Mouse (Mus musculus): Measurements from ENCODE around the gene Nf1.
"Not testable (repeated sequence)": the region's sequence is repeated elsewhere in the genome, so short reads cannot be mapped to it uniquely, and the experiment has no call there.

The Nf1 gene

GRCm38 (mm10) chr11:79339234-79339807, at the start of gene Nf1:
Gene Nf1 (plus strand): TSS chr11:79339693.
- peak; percentile 97 for DNase-seq (ENCODE audit: low spot score)

GRCm38 (mm10) chr11:79290473-79290872, 49.0 kb upstream of the Nf1 start:
- peak; percentile 60 for DNase-seq (ENCODE audit: low spot score)

GRCm38 (mm10) chr11:79291651-79292050, 47.8 kb upstream of the Nf1 start:
- DNase-seq (ENCODE audit: low spot score): no peak

GRCm38 (mm10) chr11:79292130-79292529, 47.4 kb upstream of the Nf1 start:
- no peak for DNase-seq (ENCODE audit: low spot score)

GRCm38 (mm10) chr11:79293025-79293424, 46.5 kb upstream of the Nf1 start:
- DNase-seq (ENCODE audit: low spot score): no peak

GRCm38 (mm10) chr11:79293971-79294370, 45.5 kb upstream of the Nf1 start:
- no peak for DNase-seq (ENCODE audit: low spot score)

GRCm38 (mm10) chr11:79296167-79296566, 43.3 kb upstream of the Nf1 start:
- DNase-seq (ENCODE audit: low spot score): peak; percentile 47

GRCm38 (mm10) chr11:79296856-79297491, 42.5 kb upstream of the Nf1 start, which contains the start of gene Gm9964:
Gene Gm9964 (minus strand): TSS chr11:79296906.
- DNase-seq (ENCODE audit: low spot score): no peak

- DNase-seq (ENCODE audit: low spot score): no peak
Measured at GRCm38 (mm10) chr11:79299719-79300431, 39.6 kb upstream of the Nf1 start.

- DNase-seq (ENCODE audit: low spot score): no peak
Measured at GRCm38 (mm10) chr11:79303109-79303508, 36.4 kb upstream of the Nf1 start.

- not testable (repeated sequence) for DNase-seq (ENCODE audit: low spot score)
Measured at GRCm38 (mm10) chr11:79304245-79304644, 35.2 kb upstream of the Nf1 start.

- DNase-seq (ENCODE audit: low spot score): no peak
Measured at GRCm38 (mm10) chr11:79305697-79306340, 33.7 kb upstream of the Nf1 start.

- DNase-seq (ENCODE audit: low spot score): no peak
Measured at GRCm38 (mm10) chr11:79306510-79306909, 33.0 kb upstream of the Nf1 start.

- DNase-seq (ENCODE audit: low spot score): no peak
Measured at GRCm38 (mm10) chr11:79306996-79307395, 32.5 kb upstream of the Nf1 start.

GRCm38 (mm10) chr11:79307560-79308200, 31.8 kb upstream of the Nf1 start:
- DNase-seq (ENCODE audit: low spot score): no peak

- DNase-seq (ENCODE audit: low spot score): no peak
Measured at GRCm38 (mm10) chr11:79310467-79310866, 29.0 kb upstream of the Nf1 start.

GRCm38 (mm10) chr11:79316807-79317345, 22.6 kb upstream of the Nf1 start:
- DNase-seq (ENCODE audit: low spot score): no peak

- DNase-seq (ENCODE audit: low spot score): peak; percentile 40
Measured at GRCm38 (mm10) chr11:79319807-79320206, 19.7 kb upstream of the Nf1 start.

- DNase-seq (ENCODE audit: low spot score): no peak
Measured at GRCm38 (mm10) chr11:79323985-79324685, 15.4 kb upstream of the Nf1 start.

GRCm38 (mm10) chr11:79325663-79326062, 13.8 kb upstream of the Nf1 start:
- no peak for DNase-seq (ENCODE audit: low spot score)

GRCm38 (mm10) chr11:79327106-79327505, 12.4 kb upstream of the Nf1 start:
- no peak for DNase-seq (ENCODE audit: low spot score)

Data from urinary bladder, postnatal 14 days (tissue).